Mouse (Mus musculus): Measurements from ENCODE around the gene Gaa. TPM values are rescaled to one million over a fixed set of nuclear protein-coding genes. Genes with fewer than 3 reads are reported as not detected.

Gene Gaa
- polyA plus RNA-seq, 1 experiment from 2014 or later, result 66.0 TPM

DNA sequence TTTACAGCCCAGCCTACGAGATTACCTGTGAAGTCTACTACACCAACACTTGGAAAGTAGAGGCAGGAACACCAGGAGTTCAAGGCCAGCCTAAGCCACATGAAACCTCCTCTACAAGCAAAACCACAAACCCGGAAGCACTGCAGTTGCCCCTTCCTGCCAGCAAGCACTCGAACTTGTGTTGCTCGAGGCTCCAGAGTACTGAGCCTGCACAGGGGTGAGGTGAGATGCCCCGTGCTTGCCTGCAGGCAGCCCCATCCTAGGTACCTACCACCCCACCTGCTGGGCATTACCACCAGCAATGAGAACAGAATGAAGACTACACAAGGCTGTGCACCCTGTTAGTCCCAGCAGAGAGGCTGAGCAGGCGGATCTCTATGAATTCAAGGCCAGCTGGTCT lies 30.3 kb downstream of the Gaa start:
- H3K27me3 ChIP-seq (ENCODE audit: control insufficient read depth, insufficient read depth, low read length), result no peaks in the 10 kb centered on the region; the same call in 1 of the 2 replicates
- H3K9me3 ChIP-seq (ENCODE audit: control insufficient read depth, low read length), result no peaks in the 10 kb centered on the region
- WGBS, result 92% methylated on average over 6 of the region's 6 CpGs
- peaks cover 43% of the 10 kb centered on the region for H3K36me3 ChIP-seq (ENCODE audit: control insufficient read depth, insufficient read depth, low read length)
- H3K4me3 ChIP-seq (ENCODE audit: low read depth, low read length), result no peak overlapping the region
- no peak overlapping the region for H3K27ac ChIP-seq (ENCODE audit: low read depth, low read length)
- no peak overlapping the region for H3K9ac ChIP-seq (replicated peaks; ENCODE audit: low read depth, low read length)
- ATAC-seq (ENCODE audit: low read depth), result no peak
- peaks cover 9% of the 10 kb centered on the region; the same call in 1 of the 2 replicates for H3K4me1 ChIP-seq (ENCODE audit: control insufficient read depth, insufficient read depth, low read length)
- no peak overlapping the region for H3K4me2 ChIP-seq (ENCODE audit: low read depth, low read length)

- no peak overlapping the region for H3K27ac ChIP-seq (ENCODE audit: low read depth, low read length)
- no peaks in the 10 kb centered on the region for H3K9me3 ChIP-seq (ENCODE audit: control insufficient read depth, low read length)
- ATAC-seq (ENCODE audit: low read depth), result no peak
- peak overlapping the region; percentile 93 for H3K4me2 ChIP-seq (ENCODE audit: low read depth, low read length)
- 21% methylated on average over 7 of the region's 7 CpGs for WGBS
- no peaks in the 10 kb centered on the region; the same call in 1 of the 2 replicates for H3K27me3 ChIP-seq (ENCODE audit: control insufficient read depth, insufficient read depth, low read length)
- peaks cover 9% of the 10 kb centered on the region; the same call in 1 of the 2 replicates for H3K4me1 ChIP-seq (ENCODE audit: control insufficient read depth, insufficient read depth, low read length)
- H3K36me3 ChIP-seq (ENCODE audit: control insufficient read depth, insufficient read depth, low read length), result peaks cover 34% of the 10 kb centered on the region
- H3K9ac ChIP-seq (replicated peaks; ENCODE audit: low read depth, low read length), result peak overlapping the region; percentile 95
- peak overlapping the region; percentile 91 for H3K4me3 ChIP-seq (ENCODE audit: low read depth, low read length)
These were observed 31.2 kb downstream of the Gaa start for GRCm38 (mm10) chr11:119298917-119299316.

DNA sequence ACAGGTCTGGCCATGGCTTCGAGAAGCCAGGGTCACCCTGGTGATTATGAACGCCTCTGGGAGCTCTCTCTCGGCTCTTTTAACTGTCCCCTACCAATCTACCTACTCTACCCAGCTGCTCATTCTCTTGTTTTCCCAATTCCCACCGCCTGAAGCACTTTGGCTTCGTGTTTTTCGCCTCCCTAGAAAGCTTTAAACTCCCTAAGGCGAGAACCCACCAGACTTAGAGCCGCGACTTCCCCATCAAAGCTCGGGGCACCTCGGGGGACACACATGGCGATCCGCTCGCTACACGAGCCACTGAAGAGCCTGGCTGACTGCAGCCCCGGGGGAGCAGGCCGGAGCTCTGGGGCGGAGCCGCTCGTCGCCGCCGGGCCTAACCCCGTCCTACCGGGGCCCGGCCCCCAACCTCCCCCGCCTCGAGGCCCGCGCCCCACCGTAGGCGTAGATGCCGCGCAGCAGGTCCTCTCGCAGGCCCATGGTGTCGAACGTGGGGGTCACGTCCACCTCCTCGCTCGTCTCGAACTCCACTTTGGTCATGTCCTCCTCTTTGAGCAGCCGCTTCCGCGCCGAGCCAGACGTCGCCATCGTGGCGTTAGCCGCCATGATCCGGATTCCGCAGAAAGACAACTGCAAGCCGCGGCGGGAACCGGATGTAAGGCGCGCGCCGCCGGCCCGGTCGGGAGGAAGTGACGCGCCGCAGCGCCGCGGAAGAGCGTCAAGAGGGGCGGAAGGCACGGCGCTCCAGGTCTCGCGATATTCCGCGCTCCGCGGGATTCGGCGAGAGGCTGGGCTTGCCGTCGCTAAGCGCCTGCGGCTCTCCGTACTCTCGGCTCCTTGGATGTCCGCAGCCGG lies 31.9 kb downstream of the Gaa start, which contains the start of gene Eif4a3:
TSS of gene Eif4a3 (minus strand) at position 699 of the 855 bp plus-strand sequence.
- H3K27me3 ChIP-seq (ENCODE audit: control insufficient read depth, insufficient read depth, low read length), result no peaks in the 10 kb centered on the region; the same call in 1 of the 2 replicates
- peak within 1 kb of the TSS; percentile 93 for H3K4me2 ChIP-seq (ENCODE audit: low read depth, low read length)
- no peaks in the 10 kb centered on the region for H3K9me3 ChIP-seq (ENCODE audit: control insufficient read depth, low read length)
- H3K4me3 ChIP-seq (ENCODE audit: low read depth, low read length), result peak within 1 kb of the TSS; percentile 91
- under 1% methylated on average over 80 of the region's 89 CpGs for WGBS
- H3K36me3 ChIP-seq (ENCODE audit: control insufficient read depth, insufficient read depth, low read length), result peaks cover 28% of the 10 kb centered on the region
- H3K27ac ChIP-seq (ENCODE audit: low read depth, low read length), result peak within 1 kb of the TSS; percentile 98
- peaks cover 9% of the 10 kb centered on the region; the same call in 1 of the 2 replicates for H3K4me1 ChIP-seq (ENCODE audit: control insufficient read depth, insufficient read depth, low read length)
- ATAC-seq (ENCODE audit: low read depth), result peak; percentile 96
- peak within 1 kb of the TSS; percentile 95 for H3K9ac ChIP-seq (replicated peaks; ENCODE audit: low read depth, low read length)

DNA sequence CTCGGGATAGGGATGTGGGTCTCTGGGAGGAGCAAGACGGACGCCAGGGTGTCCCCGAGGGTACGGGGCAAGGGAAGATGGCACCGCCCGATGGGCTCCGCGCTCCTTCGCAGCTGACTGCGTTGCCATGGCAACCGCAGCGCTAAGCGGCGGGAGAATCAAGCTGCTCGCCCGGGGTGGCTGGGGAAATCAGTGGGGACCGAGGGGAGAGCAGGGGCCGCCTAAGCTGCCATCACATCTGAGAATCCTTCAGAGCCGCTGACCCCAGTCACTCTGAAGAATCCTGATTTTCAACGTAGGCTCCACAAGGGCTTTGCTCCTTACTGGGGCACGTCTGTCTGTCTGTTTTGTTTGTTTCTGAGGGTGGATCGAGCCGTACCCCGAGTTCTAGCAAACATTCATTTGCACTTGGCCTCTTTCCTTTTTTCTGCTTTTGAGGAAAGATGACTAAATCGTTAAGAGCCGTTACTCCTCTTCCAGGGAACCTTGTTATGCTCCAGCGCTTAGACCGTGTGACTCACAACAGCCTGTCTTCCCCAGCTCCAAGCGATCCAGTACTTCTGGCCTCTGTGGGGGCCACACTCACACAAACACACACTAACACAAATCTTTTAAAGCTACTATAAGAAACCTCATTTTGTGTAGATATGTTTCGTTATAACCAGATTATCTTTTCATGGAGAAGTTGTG lies 32.7 kb downstream of the Gaa start:
- Histone ChIP-seq H3K4me1 (ENCODE audit: control insufficient read depth, insufficient read depth, low read length) (peaks cover 9% of the 10 kb centered on the region; the same call in 1 of the 2 replicates), H3K9me3 (ENCODE audit: control insufficient read depth, low read length) (no peaks in the 10 kb centered on the region), H3K36me3 (ENCODE audit: control insufficient read depth, insufficient read depth, low read length) (peaks cover 20% of the 10 kb centered on the region), H3K9ac (replicated peaks; ENCODE audit: low read depth, low read length) (peak overlapping the region; percentile 95), H3K27me3 (ENCODE audit: control insufficient read depth, insufficient read depth, low read length) (no peaks in the 10 kb centered on the region; the same call in 1 of the 2 replicates), H3K4me2 (ENCODE audit: low read depth, low read length) (peak overlapping the region; percentile 93), H3K4me3 (ENCODE audit: low read depth, low read length) (peak overlapping the region; percentile 91), H3K27ac (ENCODE audit: low read depth, low read length) (peak overlapping the region; percentile 98)
- ATAC-seq (ENCODE audit: low read depth), result peak; percentile 84; the same call in 1 of the 2 replicates
- WGBS, result 1% methylated on average over 30 of the region's 31 CpGs

DNA sequence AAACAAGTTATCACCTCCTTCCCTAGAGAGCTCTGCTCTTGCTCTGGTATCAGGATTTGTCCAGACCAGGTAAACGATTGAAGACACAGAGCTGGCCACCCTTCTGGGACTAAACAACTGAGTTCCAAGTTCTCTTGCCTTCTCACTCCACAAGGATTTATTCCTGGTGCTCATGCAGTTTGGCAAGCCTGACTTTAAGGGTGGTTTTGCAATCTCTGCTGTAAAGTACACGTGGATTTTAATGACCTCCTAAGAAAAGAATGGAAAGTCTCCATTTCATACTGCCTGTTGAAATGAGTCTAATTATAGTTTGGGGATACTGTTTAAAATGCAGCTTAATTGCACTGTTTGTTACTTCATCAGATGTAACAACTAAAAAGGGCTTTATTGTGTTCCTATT lies 33.3 kb downstream of the Gaa start:
- H3K9me3 ChIP-seq (ENCODE audit: control insufficient read depth, low read length), result no peaks in the 10 kb centered on the region
- H3K4me3 ChIP-seq (ENCODE audit: low read depth, low read length), result no peak overlapping the region
- peaks cover 9% of the 10 kb centered on the region; the same call in 1 of the 2 replicates for H3K4me1 ChIP-seq (ENCODE audit: control insufficient read depth, insufficient read depth, low read length)
- peak overlapping the region; percentile 93; the same call in 1 of the 2 replicates for H3K4me2 ChIP-seq (ENCODE audit: low read depth, low read length)
- WGBS, result 25% methylated on average over 2 of the region's 2 CpGs
- ATAC-seq (ENCODE audit: low read depth), result no peak
- H3K27ac ChIP-seq (ENCODE audit: low read depth, low read length), result no peak overlapping the region
- no peak overlapping the region for H3K9ac ChIP-seq (replicated peaks; ENCODE audit: low read depth, low read length)
- H3K36me3 ChIP-seq (ENCODE audit: control insufficient read depth, insufficient read depth, low read length), result peaks cover 14% of the 10 kb centered on the region
- no peaks in the 10 kb centered on the region; the same call in 1 of the 2 replicates for H3K27me3 ChIP-seq (ENCODE audit: control insufficient read depth, insufficient read depth, low read length)

- Histone ChIP-seq H3K27me3 (ENCODE audit: control insufficient read depth, insufficient read depth, low read length) (no peaks in the 10 kb centered on the region), H3K4me1 (ENCODE audit: control insufficient read depth, insufficient read depth, low read length) (no peaks in the 10 kb centered on the region), H3K36me3 (ENCODE audit: control insufficient read depth, insufficient read depth, low read length) (no peaks in the 10 kb centered on the region), H3K9ac (replicated peaks; ENCODE audit: low read depth, low read length) (no peak overlapping the region), H3K27ac (ENCODE audit: low read depth, low read length) (no peak overlapping the region), H3K9me3 (ENCODE audit: control insufficient read depth, low read length) (no peaks in the 10 kb centered on the region), H3K4me2 (ENCODE audit: low read depth, low read length) (no peak overlapping the region), H3K4me3 (ENCODE audit: low read depth, low read length) (no peak overlapping the region)
- peak; percentile 28; the same call in 1 of the 2 replicates for ATAC-seq (ENCODE audit: low read depth)
- 50% methylated on average over 12 of the region's 16 CpGs for WGBS
These were observed 37.4 kb downstream of the Gaa start for GRCm38 (mm10) chr11:119304904-119305712.

DNA sequence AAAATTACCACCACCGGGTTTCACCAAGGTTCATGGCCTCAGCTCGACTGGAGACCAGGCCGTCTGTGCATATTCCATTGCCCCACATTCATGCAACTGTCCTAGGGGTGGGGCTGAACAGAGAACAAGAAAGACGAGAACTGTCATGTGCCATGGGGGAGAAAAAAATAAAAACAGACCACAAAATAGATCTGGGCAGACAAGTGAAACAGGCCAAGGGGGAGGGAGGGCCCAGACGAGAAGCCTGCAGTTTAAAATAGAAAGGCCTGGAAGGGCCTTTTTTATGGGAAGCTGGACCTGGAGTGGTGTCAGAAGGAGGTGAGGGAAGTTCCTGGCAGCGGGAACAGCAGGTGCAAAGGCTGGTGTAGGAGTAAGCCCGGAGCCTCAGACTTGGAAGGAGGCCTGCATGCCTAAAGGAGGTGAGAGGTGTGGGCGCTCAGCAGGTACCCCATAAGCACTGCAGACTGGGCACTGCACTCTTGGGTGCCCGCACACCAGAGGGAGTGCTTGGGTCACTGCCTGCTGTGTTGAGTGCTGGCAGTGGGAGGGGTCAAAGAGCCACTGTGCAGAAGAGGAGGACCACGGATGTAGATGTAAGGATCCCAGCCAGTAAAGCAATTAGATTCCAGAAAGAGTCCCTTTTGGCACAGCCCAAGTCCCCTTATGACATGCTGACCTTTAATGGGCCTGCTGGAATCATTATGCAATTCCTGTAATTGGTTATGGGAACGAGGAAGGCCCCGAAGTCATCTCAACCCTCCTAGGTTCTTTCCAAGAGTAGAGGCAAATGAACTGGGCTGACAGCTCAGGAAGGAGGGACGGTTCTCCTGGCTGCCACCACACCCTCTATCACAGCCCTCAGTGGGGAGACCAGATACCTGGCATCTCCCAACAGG lies 39.3 kb downstream of the Gaa start:
- Histone ChIP-seq H3K9ac (replicated peaks; ENCODE audit: low read depth, low read length) (no peak overlapping the region), H3K36me3 (ENCODE audit: control insufficient read depth, insufficient read depth, low read length) (no peaks in the 10 kb centered on the region), H3K4me2 (ENCODE audit: low read depth, low read length) (no peak overlapping the region), H3K9me3 (ENCODE audit: control insufficient read depth, low read length) (no peaks in the 10 kb centered on the region), H3K27me3 (ENCODE audit: control insufficient read depth, insufficient read depth, low read length) (no peaks in the 10 kb centered on the region), H3K4me3 (ENCODE audit: low read depth, low read length) (no peak overlapping the region), H3K4me1 (ENCODE audit: control insufficient read depth, insufficient read depth, low read length) (no peaks in the 10 kb centered on the region), H3K27ac (ENCODE audit: low read depth, low read length) (no peak overlapping the region)
- no peak for ATAC-seq (ENCODE audit: low read depth)
- 59% methylated on average over 13 of the region's 13 CpGs for WGBS

GRCm38 (mm10) chr11:119307658-119307867 lies 39.9 kb downstream of the Gaa start, which contains the start of gene Card14:
Card14 (plus strand) TSS chr11:119307768.
- no peak for ATAC-seq (ENCODE audit: low read depth)
- no peaks in the 10 kb centered on the region for H3K9me3 ChIP-seq (ENCODE audit: control insufficient read depth, low read length)
- H3K4me2 ChIP-seq (ENCODE audit: low read depth, low read length), result no peak within 1 kb of the TSS
- H3K4me3 ChIP-seq (ENCODE audit: low read depth, low read length), result no peak within 1 kb of the TSS
- no peaks in the 10 kb centered on the region for H3K36me3 ChIP-seq (ENCODE audit: control insufficient read depth, insufficient read depth, low read length)
- H3K27ac ChIP-seq (ENCODE audit: low read depth, low read length), result no peak within 1 kb of the TSS
- no peaks in the 10 kb centered on the region for H3K4me1 ChIP-seq (ENCODE audit: control insufficient read depth, insufficient read depth, low read length)
- no peak within 1 kb of the TSS for H3K9ac ChIP-seq (replicated peaks; ENCODE audit: low read depth, low read length)
- 58% methylated on average over 1 of the region's 1 CpGs for WGBS
- no peaks in the 10 kb centered on the region for H3K27me3 ChIP-seq (ENCODE audit: control insufficient read depth, insufficient read depth, low read length)

All from neural tube, embryonic 14.5 days (tissue).